Mouse (Mus musculus) embryonic facial prominence, embryonic 15.5 days (tissue): ENCODE data around the gene Slc45a2. TPM values are rescaled to one million over a fixed set of nuclear protein-coding genes. Genes with fewer than 3 reads are reported as not detected.
A peak's percentile ranks its signal among the peaks of the same experiment; 100 is the strongest.

Experiments
- ATAC-seq: fragments of 200-750 bp; cut with Nextera tagmentation; 2 replicates; pipeline ENCODE4 v1.8.0; 2017; ENCODE audit warnings: low read depth, moderate TSS enrichment; ENCODE audit not compliant: insufficient number of reproducible peaks, low FRiP score, low TSS enrichment
- H3K27ac ChIP-seq: fragments of 300-500 bp; sonication (generic); replicated peaks from 2 replicates; pipeline ENCODE4 v1.5.1; 2015; ENCODE audit warnings: mild to moderate bottlenecking, inconsistent platforms
- H3K27me3 ChIP-seq: fragments of 300-500 bp; sonication (generic); 2 replicates; pipeline ENCODE4 v1.6.1; 2015; ENCODE audit warnings: inconsistent platforms
- H3K36me3 ChIP-seq: fragments of 300-500 bp; sonication (generic); 2 replicates; pipeline ENCODE4 v1.6.1; 2015; ENCODE audit warnings: mild to moderate bottlenecking, inconsistent platforms
- H3K4me1 ChIP-seq: fragments of 300-500 bp; sonication (generic); 2 replicates; pipeline ENCODE4 v1.6.1; 2015; ENCODE audit warnings: inconsistent platforms
- H3K4me2 ChIP-seq: fragments of 300-500 bp; sonication (generic); replicated peaks from 2 replicates; pipeline ENCODE4 v1.6.1; 2015; ENCODE audit warnings: mild to moderate bottlenecking, inconsistent platforms
- H3K4me3 ChIP-seq: fragments of 300-500 bp; sonication (generic); replicated peaks from 2 replicates; pipeline ENCODE4 v1.5.1; 2015; ENCODE audit warnings: mild to moderate bottlenecking, inconsistent platforms
- H3K9ac ChIP-seq: fragments of 300-500 bp; sonication (generic); 2 replicates; pipeline ENCODE4 v1.6.1; 2015; ENCODE audit warnings: inconsistent platforms
- H3K9me3 ChIP-seq: fragments of 300-500 bp; sonication (generic); replicated peaks from 2 replicates; pipeline ENCODE4 v1.6.1; 2016; ENCODE audit warnings: inconsistent platforms
- WGBS: fragments of 180-500 bp; shearing (Covaris S2); methylation state at CpG from one replicate; pipeline ENCODE4 v1.1.7; 2015; 5-methylcytosine and 5-hydroxymethylcytosine counted together
- polyA plus RNA-seq: library from polyadenylated mRNA; unstranded; fragments of >200 nt; fragmentation: Nextera tagmentation; extraction: Ambion mirVana; gene quantifications from 2 replicates; pipeline ENCODE4 v1.2.1, GENCODE M21; 2015

The Slc45a2 gene
- polyA plus RNA-seq, 1 experiment from 2014 or later = 1.7 TPM

DNA sequence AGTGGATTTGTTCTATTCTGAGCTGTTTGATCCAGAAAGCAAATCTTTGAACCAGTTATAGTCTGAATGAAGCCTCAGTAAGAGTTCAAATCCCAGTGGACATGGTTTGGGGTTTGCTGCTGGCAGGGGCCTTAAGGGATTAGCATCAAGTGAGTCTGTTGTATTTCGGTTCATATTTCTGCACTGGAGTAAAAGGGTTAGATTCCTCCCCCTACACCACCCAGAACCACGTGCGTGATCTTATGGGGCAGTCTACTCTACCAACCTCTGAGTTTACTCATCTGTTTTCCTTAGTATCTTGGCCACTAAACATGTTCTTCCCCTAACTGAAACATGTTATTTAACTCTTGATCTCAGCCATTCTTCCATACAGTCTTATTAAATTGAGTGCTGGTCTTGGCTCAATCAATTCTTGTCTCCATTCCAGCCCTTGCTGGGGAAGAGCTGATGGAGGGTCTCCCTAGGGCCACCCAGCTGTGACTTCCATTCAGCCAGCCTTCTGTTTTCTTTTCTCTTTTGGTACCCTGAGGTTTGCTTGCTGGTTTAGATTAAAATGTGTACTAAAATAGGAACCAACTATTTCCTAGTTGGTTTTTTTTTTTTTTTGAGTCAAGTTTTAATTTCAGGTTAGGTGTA lies 75.3 kb downstream of the Slc45a2 start:
- Histone ChIP-seq H3K4me3 (no peak overlapping the region), H3K9ac (no peak overlapping the region), H3K4me1 (peaks cover 18% of the 10 kb centered on the region), H3K27me3 (no peaks in the 10 kb centered on the region), H3K4me2 (no peak overlapping the region), H3K9me3 (no peaks in the 10 kb centered on the region), H3K36me3 (peaks cover 11% of the 10 kb centered on the region), H3K27ac (peak overlapping the region; percentile 51; the same call in 1 of the 2 replicates)
- WGBS = 37% methylated on average over 3 of the region's 3 CpGs
- peak; percentile 89 for ATAC-seq

Other genes starting within 250 kb of the Slc45a2 start
- gene C1qtnf3, start 48.4 kb upstream of the Slc45a2 start, polyA plus RNA-seq = 30.9 and 44.5 TPM in 2 replicates
- gene Amacr, start 19.0 kb upstream of the Slc45a2 start, polyA plus RNA-seq = 21.5 and 27.4 TPM in 2 replicates
- 2.7 and 2.9 TPM in 2 replicates for gene Rxfp3, start 37.3 kb downstream of the Slc45a2 start, polyA plus RNA-seq
- 8.7 and 9.2 TPM in 2 replicates for gene Adamts12, start 64.1 kb downstream of the Slc45a2 start, polyA plus RNA-seq